Mouse (Mus musculus) hindbrain, embryonic 15.5 days (tissue): ENCODE measurements at regions not wholly inside any gene's neighbourhood (a gene's known extent, or its start where the extent isn't known, plus 50 kb on each side); places are given as distances from the start of the nearest gene placed in this dataset.

ENCODE experiments used
- ATAC-seq: fragments of 200-750 bp; cut with Nextera tagmentation; 2 replicates; pipeline ENCODE4 v1.8.0; 2017; ENCODE audit warnings: low read depth, moderate number of reproducible peaks, moderate TSS enrichment; ENCODE audit not compliant: low FRiP score
- H3K27ac ChIP-seq: fragments of 300-500 bp; sonication (generic); replicated peaks from 2 replicates; pipeline ENCODE4 v1.5.1; 2015; ENCODE audit warnings: mild to moderate bottlenecking, inconsistent platforms
- H3K27me3 ChIP-seq: fragments of 300-500 bp; sonication (generic); 2 replicates; pipeline ENCODE4 v1.6.1; 2015; ENCODE audit warnings: control low read depth, inconsistent platforms
- H3K36me3 ChIP-seq: fragments of 300-500 bp; sonication (generic); 2 replicates; pipeline ENCODE4 v1.6.1; 2015; ENCODE audit warnings: control low read depth, inconsistent platforms
- H3K4me1 ChIP-seq: fragments of 300-500 bp; sonication (generic); replicated peaks from 2 replicates; pipeline ENCODE4 v1.6.1; 2015; ENCODE audit warnings: control low read depth, inconsistent platforms
- H3K4me2 ChIP-seq: fragments of 300-500 bp; sonication (generic); 2 replicates; pipeline ENCODE4 v1.6.1; 2015; ENCODE audit warnings: moderate library complexity, mild to moderate bottlenecking, inconsistent platforms
- H3K4me3 ChIP-seq: fragments of 300-500 bp; sonication (generic); 2 replicates; pipeline ENCODE4 v1.5.1; 2015; ENCODE audit warnings: mild to moderate bottlenecking, inconsistent platforms
- H3K9ac ChIP-seq: fragments of 300-500 bp; sonication (generic); 2 replicates; pipeline ENCODE4 v1.6.1; 2015; ENCODE audit warnings: inconsistent platforms
- H3K9me3 ChIP-seq: fragments of 300-500 bp; sonication (generic); 2 replicates; pipeline ENCODE4 v1.6.1; 2016; ENCODE audit warnings: control low read depth, inconsistent platforms
- WGBS: fragments of 180-500 bp; shearing (Covaris S2); methylation state at CpG from one replicate; pipeline ENCODE4 v1.1.7; 2015; 5-methylcytosine and 5-hydroxymethylcytosine counted together

DNA sequence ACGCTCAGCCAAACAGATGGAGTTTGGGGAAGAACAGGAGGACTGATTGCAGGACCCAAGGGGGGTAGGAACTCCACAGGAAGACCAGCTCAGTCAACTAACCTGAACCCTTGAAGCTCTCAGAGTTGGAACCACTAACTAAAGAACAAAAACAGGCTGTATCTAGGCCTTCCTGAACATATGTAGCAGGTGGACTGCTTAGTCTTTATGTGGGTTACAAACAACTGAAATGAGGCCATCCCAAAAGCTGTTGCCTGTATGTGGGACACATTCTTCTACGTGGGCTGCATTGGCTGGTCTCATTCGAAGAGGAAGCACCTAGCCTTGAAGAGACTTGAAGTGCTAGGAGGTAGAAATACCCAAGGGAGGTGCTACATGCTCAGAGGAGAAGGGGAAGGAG is 364.2 kb downstream of the Sgo2b start:
- H3K4me1 ChIP-seq = no peaks in the 10 kb centered on the region
- no peaks in the 10 kb centered on the region for H3K9me3 ChIP-seq
- no peak overlapping the region for H3K4me2 ChIP-seq
- H3K27ac ChIP-seq = no peak overlapping the region
- no peak overlapping the region for H3K4me3 ChIP-seq
- H3K27me3 ChIP-seq = no peaks in the 10 kb centered on the region
- ATAC-seq = no peak
- H3K36me3 ChIP-seq = no peaks in the 10 kb centered on the region
- WGBS = 86% methylated on average over 3 of the region's 3 CpGs
- H3K9ac ChIP-seq = no peak overlapping the region

DNA sequence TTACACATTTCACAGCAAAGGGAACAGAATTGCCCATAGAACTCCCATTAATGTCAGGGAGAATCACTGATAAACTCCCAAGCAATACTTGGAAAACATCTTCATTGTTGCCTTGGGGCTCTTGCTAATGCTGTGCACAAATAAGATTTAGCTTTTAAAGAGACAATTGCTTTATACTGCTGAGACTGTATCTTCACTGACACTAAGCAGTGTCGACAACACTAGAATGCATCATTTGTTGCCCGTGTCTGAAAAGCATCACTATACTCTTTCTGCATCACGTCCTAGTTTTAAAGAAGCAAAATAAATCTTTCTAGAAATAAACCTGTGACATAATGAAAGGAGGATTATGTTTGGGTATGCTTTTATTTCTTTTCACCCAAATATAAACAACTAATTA is 377.5 kb downstream of the Sgo2b start:
- no peak for ATAC-seq
- Histone ChIP-seq H3K27ac (no peak overlapping the region), H3K4me1 (no peaks in the 10 kb centered on the region), H3K9me3 (no peaks in the 10 kb centered on the region), H3K27me3 (no peaks in the 10 kb centered on the region), H3K9ac (no peak overlapping the region), H3K4me3 (no peak overlapping the region), H3K4me2 (no peak overlapping the region), H3K36me3 (no peaks in the 10 kb centered on the region)
- 56% methylated on average over 3 of the region's 3 CpGs for WGBS

DNA sequence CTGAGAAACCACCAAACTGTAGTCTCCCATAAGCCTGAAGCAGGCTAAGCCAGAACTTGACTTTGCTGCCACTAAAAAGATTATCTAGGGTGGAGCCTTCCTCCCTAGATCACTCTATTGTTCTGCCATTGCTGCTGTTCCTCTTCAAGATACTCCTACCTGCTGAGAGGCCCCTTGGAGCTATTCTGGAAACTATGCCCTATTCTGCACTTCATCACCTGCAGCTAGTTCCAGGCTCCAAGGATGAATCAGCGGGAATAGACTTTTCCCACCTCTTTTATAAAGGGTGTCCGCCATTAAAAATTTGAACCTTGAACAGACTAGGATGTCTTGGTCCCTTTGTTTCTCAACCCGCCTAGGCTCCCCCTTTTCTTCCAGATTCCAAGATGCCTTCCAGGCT is 412.8 kb downstream of the Sgo2b start:
- ATAC-seq = no peak
- Histone ChIP-seq H3K27me3 (no peaks in the 10 kb centered on the region), H3K4me1 (no peaks in the 10 kb centered on the region), H3K27ac (no peak overlapping the region), H3K9ac (no peak overlapping the region), H3K9me3 (no peaks in the 10 kb centered on the region), H3K4me3 (no peak overlapping the region), H3K36me3 (no peaks in the 10 kb centered on the region), H3K4me2 (no peak overlapping the region)
- 96% methylated on average over 3 of the region's 3 CpGs for WGBS

DNA sequence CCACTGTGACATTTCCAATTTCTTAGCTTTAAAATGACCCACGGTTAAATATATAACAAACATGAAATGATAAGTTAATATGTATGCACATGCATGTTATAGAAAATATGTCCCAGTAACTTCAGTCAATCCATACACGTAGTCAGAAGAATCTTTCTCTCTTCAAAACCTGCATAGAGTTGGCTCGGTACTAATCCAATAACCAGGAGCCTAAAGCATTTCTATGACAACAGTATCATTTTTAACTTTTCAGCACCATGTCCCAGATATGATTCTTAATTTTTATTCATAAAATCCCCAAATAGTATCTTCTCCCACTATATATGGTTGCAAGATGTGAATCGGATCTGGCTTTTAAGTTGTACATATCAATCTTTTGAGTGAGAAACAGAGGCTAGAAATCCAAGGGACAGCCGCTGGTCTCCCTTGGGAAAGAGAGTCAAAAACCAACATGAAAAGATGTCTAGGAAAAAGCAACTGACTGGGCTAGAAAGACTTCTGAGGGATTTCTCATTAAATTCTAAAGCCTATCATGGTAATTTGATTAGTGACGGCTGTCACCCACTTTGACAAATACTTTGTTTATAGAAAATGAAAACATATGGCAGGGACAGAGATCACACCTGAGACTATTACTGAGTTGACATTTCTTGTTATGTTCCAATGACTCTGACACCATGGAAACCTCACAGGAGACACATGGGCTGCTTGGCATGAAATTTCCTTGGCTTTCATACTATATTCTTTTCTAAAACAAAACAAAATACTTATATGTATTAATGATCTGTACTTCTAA is 422.1 kb downstream of the Sgo2b start:
- ATAC-seq = peak; percentile 72; the same call in 1 of the 2 replicates
- no peak overlapping the region for H3K4me2 ChIP-seq
- WGBS = 58% methylated on average over 6 of the region's 6 CpGs
- H3K27ac ChIP-seq = no peak overlapping the region
- no peaks in the 10 kb centered on the region for H3K4me1 ChIP-seq
- no peak overlapping the region for H3K9ac ChIP-seq
- H3K27me3 ChIP-seq = no peaks in the 10 kb centered on the region
- H3K36me3 ChIP-seq = no peaks in the 10 kb centered on the region
- no peaks in the 10 kb centered on the region for H3K9me3 ChIP-seq
- H3K4me3 ChIP-seq = no peak overlapping the region
